Mouse (Mus musculus) R1 (cell line): ENCODE measurements at regions not wholly inside any gene's neighbourhood (a gene's known extent, or its start where the extent isn't known, plus 50 kb on each side); places are given as distances from the start of the nearest gene placed in this dataset.

ENCODE experiments used
- DNase-seq: peaks from one replicate; pipeline ENCODE4 v3.0.0-alpha.2; 2018; ENCODE audit warnings: low read depth, low spot score

DNA sequence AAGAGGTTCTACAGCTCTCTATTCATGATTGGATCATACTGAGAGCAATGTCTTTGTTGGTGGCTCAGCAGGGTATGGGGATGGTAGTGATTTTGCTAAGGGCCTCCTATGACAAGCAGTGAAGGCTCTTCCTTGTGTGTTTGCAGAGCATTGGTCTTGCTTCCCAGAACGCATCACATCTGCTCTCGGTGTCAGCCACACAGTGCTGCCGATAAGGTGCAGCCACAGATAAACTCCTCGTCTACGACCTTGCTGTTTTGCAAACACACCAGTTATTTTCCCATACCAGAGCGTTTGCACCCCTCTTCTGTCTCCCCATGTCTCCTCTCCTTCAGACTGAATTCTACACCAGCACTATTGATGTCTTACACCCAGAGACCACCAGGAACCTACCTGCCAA lies 68.4 kb upstream of the Thpo start:
- no peak for DNase-seq

DNA sequence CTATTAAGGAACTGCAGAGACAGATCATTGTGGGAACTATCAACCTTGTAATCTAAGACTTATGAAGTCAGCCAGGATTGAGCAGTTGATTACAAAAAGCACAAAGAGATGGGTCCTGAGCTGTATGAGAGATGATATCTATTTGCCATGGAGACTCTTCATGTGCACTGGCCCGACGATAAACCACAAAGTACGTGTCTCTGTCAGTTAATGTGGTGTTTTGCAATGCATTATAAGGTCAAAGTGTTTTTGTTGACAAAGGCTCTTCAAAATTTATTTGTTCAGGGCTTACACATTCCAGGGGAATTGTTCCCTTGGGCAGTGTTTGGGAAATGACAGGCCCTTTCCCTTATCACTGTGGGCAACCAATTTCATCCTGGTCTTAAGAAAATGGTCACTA lies 65.7 kb upstream of the Thpo start:
- no peak for DNase-seq

GRCm38 (mm10) chr16:20798115-20798514 lies 63.8 kb upstream of the Thpo start:
- no peak for DNase-seq

- DNase-seq: peak; percentile 28
Observed at GRCm38 (mm10) chr16:20794721-20795120, 60.4 kb upstream of the Thpo start.
